Mouse (Mus musculus): Measurements from ENCODE around the gene Soga1.

Gene Soga1

GRCm38 (mm10) chr2:157078793-157079700 is at the start of gene Soga1:
TSS of gene Soga1 (minus strand) at chr2:157079254.
- DNase-seq, result peak; percentile 89

GRCm38 (mm10) chr2:157128072-157128471 is 49.0 kb upstream of the Soga1 start:
- no peak for DNase-seq

DNA sequence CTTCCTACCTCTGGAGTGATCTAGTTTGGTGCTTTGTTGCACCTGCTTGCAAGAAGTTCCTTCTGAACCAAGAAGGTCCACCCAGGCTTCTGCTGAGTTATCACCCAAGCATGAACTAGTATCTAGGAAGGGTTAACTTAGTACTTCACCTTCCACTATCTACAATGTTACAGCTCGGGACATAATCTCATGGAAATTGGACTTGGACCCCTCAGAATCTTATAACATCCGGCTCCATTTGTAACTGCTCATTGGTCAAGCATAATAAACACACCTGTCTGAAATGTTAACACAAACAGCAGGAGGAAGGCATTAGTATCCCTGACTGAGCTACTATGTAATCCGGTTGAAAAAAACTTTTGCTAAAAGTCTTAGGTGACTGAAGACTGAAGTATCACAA is 48.3 kb upstream of the Soga1 start:
- no peak for DNase-seq

- no peak for DNase-seq
These were observed 46.2 kb upstream of the Soga1 start for GRCm38 (mm10) chr2:157125246-157125645.

DNA sequence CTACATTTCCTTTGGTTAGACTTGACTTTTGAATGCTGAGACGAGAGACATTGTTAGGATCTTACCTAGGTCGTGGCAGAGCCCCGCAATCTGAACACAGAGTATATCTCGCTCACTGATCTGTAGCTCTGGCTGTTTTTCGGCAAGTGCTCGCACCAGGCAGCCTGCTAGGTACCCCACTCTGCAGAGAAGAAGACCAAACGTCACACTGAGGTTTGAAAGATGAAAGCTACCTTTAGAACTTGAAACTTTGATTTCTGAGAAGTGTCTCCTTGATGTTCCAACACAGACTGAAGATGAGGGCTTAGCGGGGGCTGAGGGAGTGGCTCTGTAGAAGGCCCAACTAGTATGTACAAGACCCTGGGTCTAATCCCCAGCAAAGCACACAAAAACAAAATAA is 42.7 kb upstream of the Soga1 start:
- no peak for DNase-seq

DNA sequence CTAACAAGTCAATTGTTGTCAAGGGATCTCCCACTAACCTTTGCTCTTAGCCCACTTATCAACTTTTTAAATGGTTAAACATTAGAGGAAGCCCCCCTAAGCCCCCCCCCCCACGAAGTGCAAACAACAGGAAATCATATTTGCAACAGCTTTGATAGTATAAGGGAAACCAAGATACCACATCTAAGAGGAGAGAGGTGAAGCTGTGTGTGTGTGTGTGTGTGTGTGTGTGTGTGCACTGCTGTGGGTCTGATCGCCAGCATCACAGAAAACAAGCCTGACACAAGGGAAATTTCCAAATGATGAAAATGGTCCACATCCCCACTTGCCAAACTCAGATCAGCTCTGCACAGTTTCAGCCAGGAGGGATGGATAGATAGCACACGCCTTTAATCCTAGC is 40.0 kb upstream of the Soga1 start:
- DNase-seq, result no peak

GRCm38 (mm10) chr2:157118556-157118955 is 39.5 kb upstream of the Soga1 start:
- no peak for DNase-seq

- no peak for DNase-seq
These were observed 37.9 kb upstream of the Soga1 start for GRCm38 (mm10) chr2:157116964-157117363.

DNA sequence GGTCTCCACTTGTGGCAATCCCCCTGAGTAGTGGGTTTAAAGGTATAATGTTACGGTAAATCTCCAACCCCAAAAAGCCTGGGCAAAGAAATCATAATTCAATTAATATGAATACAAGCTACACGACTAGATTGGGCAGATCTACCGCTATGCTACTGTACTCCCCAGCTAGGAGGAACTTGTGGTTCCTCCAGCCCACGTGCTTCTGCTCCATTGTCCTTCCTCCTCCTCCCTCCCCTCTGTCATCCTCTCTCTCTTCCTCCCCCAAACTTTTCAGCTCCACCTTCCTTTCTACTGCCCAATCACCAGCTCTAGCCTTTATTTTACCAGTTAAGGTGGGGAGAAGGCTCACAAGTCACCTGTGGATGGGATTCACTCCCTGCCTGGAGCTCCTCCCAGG is 29.2 kb upstream of the Soga1 start:
- no peak for DNase-seq

GRCm38 (mm10) chr2:157104454-157104853 is 25.4 kb upstream of the Soga1 start:
- no peak for DNase-seq

GRCm38 (mm10) chr2:157102256-157102655 is 23.2 kb upstream of the Soga1 start:
- DNase-seq, result no peak

DNA sequence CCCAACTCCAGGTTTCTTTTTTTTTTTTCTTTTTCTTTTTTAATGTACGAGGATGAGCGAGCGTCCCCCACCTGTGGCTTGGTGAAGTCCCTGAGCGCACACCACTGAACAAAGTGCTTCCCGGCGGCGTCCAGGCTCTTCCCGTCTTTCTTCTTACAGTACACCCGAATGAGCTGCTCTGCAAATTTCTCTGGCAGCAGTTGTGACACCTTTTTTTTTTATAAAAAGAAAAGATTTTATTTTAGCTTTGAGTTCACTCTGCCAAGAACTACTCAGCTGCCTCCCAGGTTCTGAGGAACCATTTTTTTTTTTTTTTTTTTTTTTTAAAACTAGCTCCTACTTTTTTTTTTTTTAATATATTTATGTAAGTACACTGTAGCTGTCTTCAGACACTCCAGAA is 22.6 kb upstream of the Soga1 start:
- no peak for DNase-seq

- DNase-seq, result no peak
These were observed 21.2 kb upstream of the Soga1 start for GRCm38 (mm10) chr2:157100319-157100605.

DNA sequence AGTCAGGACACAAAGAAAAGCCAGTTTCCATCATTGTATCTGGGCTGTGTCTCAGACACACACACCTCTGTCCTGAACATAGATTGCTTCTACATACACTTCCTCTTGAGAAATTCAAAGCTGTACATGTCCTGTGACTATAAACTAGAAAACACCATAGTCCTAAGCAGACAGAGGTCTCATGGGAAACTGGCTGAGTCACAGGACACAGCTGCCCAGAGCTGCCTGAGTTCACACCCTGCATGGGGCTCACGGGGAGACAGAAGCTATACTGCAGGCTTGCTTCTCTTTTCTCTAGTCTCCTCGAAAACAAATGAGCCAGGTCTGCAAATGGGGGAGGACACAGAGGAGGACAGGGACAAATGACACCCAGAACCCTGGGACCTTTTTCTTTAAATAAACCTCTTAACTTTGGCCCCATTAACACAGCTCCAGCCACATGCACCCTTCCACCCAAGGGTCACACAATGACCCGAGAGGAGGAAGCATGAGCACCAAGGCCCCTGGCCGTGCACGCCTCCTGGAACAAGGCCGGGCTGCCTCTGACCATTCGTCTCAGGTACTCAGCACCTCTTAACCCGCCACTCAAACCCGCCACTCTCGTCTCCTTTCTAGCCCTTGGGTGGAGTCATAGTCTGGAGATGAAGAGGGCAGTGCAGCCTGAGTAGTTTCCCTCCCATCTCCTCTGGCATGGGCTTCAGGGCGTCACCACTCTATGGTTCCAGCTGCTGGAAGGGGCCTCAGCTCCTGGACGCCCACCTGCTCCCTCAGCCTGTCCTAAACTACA is 20.7 kb upstream of the Soga1 start:
- DNase-seq, result no peak

GRCm38 (mm10) chr2:157095005-157095755 is 16.1 kb upstream of the Soga1 start:
- DNase-seq, result no peak

DNA sequence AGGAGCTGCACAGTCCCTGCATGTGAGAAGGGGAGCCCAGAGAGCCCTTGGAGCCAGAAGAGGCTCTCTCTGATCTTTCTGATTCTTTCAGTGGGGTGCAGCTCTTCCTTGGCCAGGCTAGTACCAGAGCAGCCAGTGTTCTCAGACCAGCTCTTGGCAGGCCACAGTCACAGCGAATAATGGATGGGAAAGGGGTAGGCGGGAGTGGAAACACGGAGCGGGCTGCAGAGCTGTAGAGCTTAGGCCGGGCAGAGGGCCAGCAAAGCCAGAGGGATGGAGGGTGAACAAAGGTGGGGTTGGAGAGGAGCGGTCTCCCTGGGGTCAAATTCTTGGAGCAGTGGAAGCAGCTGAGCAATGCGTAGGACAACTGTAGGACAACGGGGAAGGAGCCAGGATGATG is 13.0 kb upstream of the Soga1 start:
- DNase-seq, result no peak

DNA sequence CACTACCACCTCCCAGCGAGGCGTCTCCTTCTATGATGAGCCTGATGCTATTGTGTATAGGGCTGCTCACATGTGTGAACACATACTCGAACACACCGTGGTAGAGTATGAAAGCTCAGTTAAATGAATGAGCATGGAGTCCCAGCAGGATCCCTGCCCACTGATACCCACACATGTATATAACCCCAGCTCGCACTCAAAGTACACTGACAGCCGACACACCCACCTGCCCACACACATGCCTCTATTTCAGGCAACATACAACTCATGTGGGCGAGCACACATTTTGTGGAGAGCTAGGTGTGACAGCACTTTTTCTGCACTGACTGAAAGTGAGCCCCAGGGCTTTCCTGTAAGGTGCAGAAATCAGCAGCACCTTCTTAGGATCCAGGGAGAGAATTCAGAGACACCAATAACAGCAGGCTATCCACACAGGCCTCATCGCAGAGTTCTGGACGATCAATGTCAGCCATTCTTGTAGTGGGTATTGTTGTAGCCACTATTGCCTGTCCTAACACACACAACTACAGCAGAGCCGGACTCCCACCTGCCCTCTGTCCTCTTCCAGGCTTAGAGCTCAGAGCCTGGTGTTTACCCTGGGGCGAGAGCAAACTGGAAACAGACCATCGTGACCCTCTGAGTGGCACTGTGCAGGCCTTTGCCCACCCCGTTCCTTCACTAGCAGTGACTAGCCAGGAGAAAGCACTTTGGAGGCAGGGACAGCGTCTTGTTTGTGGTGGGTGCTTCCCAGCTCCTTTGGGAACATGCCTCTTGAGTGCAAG is 8.7 kb upstream of the Soga1 start:
- DNase-seq, result peak; percentile 67

DNA sequence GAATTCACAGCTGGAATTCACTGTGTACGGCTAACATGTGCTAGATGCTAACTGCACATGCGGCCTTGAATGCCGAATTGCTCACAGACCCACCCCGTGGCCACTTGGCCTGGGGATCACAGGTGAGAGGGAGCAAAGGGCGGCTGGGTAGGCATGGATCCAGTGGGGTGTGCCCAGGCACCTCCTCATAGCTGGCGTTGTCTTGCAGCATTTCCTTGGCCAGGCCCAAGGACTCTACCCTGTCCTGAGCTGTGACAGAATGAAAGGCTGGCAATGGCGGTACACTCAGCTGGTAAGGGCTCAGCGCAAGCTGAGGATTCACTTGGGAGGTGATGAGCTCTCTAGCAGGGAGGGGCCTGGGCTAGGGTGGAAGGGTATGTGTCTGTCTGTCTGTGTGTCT is 7.7 kb upstream of the Soga1 start, which contains the start of gene Tldc2:
Tldc2 (plus strand) TSS at position 260 of the 400 bp plus-strand sequence.
- no peak for DNase-seq

- DNase-seq, result no peak
These were observed 6.0 kb upstream of the Soga1 start for GRCm38 (mm10) chr2:157084831-157085585.

DNA sequence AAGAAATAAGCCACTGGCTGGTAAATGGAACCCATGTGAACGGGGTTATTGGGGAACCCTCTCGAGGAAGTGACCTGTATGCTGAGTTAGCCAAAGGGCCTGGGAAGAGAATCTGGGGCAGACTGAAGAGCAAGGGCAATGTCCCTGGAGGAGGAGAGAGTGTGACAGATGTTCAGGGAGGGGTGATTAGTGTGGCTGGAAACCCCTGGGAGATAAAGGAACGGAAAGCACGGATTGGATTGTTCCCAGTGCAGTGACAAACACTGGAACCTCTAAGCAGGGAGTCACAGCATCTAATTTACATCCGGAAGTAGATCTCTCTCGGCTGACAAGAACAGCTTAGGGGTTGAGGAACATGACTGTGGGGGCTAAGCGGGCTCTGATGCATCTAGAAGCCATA is 2.9 kb upstream of the Soga1 start:
- DNase-seq, result no peak

DNA sequence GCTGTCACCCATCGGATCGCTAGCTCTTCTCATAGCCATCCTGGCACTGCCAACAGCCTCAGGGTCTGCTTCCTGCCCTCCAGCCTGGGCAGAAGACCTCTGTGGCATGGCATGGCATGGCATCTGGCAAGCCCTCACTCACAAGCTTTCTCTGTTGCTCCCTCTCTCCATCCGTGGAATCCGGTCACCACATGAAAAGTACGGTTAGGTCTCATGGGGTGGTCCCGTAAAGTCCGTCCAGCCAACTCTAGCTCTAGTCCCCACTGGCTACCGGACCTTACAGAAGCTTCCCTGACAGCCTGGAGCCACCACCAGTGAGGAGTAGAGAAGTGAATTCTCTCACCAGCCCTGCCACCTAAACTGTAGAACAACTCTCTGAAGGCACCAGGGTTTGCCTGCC is 2.3 kb upstream of the Soga1 start:
- no peak for DNase-seq

DNA sequence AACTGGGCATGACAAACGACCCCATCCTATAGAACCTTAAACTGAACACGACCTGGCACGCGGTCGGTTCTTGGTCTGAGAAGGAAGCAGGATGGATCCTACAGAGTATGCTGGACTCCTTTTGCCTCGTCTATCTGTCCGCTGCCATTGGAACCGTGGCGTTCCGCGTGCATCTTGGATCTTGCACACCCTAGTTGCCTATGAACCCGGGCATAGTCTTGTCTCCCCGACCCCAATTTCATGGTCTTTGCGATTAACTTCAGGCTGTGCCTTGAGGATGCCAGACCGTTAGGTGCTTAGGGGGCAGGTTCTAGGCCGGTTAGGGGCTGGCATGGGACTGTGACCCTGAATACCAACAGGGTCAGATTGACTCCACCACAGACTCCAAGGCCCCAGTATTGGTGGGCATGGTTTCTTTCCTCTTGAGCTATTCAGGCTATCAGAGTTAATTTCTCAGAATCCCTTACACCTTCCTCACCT is 687 bp upstream of the Soga1 start:
- DNase-seq, result no peak
